Mouse (Mus musculus) retina, postnatal 7 days (tissue): Measurements from ENCODE around the gene Pitpnm3.
A peak's percentile ranks its signal among the peaks of the same experiment; 100 is the strongest.

Experiments used
- DNase-seq: peaks from one replicate; pipeline ENCODE4 v3.0.0-alpha.2; 2012; ENCODE audit warnings: low read depth, low spot score

Gene Pitpnm3

GRCm38 (mm10) chr11:72095994-72096393 lies 39.6 kb downstream of the Pitpnm3 start:
- DNase-seq: no peak

DNA sequence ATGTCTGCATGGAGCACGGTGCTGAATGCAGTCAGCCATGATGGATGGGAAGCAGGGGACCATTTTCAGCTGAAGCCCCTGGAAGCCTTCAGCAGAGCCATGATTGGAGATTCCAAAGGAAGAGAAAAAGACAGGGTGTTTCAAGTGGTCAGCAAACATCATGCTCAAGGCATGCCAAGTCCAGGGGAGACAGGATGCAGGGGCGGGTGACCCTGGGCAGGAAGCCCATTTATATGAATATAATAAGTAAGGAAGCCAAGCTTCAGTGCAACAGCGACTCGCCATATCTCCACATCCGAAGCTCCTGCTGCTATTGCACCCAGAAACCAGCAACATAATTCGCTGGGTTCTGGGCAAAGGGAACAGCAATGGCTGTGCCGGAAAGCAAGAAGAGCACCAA lies 41.1 kb downstream of the Pitpnm3 start:
- no peak for DNase-seq

DNA sequence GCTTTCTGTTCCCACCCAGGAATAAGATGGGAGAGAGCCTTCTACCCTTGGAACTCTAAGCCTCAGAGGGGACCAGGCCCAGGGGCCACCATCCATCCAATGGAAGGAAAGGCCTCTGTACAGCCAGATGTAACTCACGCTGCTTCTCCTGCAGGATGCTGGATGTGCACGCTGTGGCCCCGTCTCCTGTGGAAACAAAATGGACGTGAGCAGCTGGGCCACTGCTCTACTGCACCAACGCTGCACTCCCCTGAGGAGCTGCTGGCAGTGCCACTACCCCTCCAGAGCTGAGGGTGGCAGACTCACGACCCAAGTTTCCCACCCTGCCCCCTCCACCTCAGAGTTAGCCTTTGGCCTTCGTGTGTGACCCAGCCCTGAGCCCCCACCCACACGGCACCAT lies 43.2 kb downstream of the Pitpnm3 start:
- no peak for DNase-seq

- DNase-seq: peak; percentile 61
Observed at GRCm38 (mm10) chr11:72086251-72087046, 49.1 kb downstream of the Pitpnm3 start.

- no peak for DNase-seq
Observed at GRCm38 (mm10) chr11:72084337-72084736, 51.2 kb downstream of the Pitpnm3 start.

GRCm38 (mm10) chr11:72082601-72083000 lies 53.0 kb downstream of the Pitpnm3 start:
- no peak for DNase-seq

DNA sequence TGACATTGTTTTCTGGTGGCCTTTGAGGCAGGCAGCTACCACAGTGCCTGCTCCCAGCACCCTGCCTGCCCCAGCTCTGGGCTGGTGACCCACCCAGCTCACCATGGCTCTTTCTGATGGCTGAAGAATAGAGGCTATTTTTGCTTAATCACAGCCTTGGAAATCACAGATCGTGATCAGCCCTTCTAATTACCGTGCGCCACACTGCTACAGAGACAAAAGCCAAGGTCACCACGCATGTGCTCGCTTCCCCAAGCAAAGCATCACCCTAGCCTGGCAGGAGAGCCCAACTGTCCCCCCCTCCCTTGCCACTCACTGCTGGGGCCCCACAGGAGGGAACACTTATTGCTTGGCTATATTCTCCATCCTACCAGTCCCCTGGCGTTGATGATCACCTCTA lies 55.1 kb downstream of the Pitpnm3 start:
- DNase-seq: no peak

DNA sequence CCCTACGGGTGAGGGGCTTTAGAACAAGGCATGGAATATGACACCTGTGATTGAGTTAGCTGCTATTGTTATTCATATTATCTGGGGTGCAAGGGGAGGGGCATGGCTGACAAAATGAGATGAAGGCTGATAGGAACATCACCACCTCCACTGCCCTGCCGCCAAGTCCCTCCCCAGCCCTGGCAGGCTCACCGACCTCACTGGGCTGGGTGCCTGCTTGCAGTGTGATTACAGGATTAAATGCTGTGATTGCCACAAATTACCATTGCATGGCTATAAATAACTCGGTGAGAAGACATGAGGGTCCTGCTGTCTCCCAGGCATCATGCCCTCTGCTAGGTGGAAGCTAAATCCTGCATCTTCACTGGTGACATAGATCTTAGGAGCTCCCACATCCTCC lies 56.9 kb downstream of the Pitpnm3 start:
- DNase-seq: no peak

DNA sequence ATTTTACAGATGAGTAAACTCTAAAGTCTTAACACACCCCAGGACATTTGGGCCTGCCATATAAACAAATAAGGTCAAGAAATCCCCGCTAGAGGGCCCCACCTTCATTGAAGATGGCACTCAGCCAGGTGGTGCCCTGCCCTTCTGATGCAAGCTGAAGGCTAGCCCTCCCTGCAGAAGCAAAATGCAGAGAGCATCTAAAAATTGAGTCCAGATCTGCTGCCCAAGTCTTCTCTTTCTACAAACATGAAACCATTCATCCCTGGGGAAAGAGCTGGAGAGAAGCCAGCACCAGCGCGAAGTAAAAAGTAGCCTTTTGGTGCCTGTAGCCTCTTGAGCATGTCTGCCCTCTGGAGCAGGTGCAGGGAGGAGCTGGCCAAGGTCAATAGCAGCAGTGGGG lies 57.5 kb downstream of the Pitpnm3 start:
- DNase-seq: no peak

DNA sequence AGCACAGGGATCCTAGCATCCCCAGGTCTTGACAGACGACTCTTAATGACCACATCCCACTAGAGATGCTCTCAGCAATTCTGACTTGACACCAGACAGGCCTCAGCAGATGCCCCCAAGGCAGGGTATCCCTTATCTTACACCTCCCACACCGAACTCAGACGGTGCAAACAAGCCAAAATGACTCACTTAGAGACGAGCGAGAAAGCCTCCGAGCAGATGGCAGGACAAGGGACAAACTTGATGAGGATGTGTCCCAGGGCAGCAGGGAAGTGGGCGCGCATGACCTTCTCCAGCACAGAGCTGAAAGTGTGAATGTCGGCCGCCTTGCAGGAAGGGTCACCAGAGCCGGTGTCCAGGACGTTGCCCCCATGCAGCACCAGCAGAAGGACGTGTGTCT lies 61.3 kb downstream of the Pitpnm3 start:
- DNase-seq: no peak

DNA sequence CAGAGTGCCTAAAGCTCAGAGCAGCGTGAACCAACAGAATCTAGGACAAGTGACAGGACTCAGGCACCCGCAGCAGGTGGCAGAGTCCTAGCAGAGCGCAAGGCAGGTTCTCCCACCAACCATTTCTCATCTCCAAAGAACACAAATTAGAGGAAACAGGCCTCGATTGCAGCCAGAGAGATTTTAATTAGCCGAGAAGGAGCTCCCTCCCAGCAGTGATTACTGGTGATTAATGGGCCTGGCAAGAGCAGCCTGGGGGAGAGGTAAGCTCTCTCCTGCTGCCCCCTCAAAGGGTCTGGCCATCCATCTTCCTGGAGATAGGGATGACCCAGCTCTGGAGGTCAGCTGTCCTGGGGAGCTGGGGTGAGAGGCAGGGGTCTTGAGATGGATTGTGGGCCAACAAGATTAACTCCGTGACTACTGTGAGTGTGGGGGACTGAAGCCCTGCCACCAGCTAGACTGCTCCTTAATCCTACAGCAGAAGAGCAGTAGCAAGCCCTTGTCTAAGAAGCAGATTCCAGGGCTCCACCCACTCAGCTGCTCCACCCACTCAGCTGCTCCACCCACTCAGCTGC lies 63.2 kb downstream of the Pitpnm3 start:
- DNase-seq: peak; percentile 34

DNA sequence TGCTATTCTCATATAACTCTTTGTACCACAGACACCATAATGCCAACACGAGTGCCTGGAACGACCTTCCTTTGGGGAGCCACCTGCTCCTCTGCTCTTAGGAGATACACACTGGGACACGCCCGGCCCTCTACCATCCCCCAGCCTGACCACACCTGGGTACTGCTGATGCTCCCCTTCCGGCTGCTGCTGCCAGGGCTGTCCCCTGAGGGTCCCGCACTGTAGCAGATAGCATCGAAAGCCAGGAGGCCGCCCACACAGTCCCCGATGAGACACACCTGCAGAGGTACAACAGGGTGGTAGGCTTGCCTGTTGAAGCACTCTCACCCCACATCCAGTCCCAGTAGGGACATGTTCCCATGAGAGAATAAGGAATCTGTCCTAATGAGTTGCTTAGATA lies 64.8 kb downstream of the Pitpnm3 start:
- no peak for DNase-seq

- no peak for DNase-seq
Observed at GRCm38 (mm10) chr11:72068026-72068425, 67.6 kb downstream of the Pitpnm3 start.

DNA sequence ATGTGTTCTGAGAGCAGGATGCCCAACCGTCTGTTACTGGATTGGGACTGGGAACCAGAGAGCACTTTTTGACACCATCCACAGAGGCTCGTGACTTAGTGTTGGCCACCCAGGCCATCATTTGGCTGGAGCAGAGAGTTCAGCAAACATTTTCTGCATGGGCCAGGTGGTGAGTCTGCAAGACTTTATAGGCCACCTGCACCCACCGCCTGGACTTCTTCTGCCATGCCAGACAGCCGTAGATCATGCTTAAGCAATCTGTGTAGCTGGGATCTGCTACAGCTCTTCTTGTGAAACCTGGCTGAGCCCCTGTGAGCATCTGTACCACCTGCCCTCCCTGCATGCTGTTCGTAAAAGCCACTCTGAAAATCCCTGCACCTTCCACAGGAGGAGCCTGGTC lies 68.3 kb downstream of the Pitpnm3 start:
- no peak for DNase-seq

DNA sequence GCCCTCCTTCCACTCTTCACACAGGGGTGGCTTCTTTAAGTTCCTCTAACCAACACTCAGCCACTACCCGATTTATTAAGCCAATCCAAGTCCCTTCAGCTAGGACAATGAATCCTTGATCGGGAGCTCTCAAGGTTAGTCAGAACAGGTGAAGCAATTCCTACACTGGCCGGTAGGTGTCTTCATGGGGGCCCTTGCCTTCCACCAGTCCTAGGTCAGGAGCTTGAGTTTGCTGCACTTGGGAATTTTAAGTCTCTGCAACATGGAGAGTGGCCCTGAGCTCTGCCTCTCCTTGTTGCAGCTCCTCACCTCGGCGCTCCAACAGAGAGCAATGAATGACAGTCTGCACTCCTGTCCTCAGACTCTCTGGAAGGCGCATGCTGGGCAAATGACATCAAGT lies 69.2 kb downstream of the Pitpnm3 start:
- DNase-seq: peak; percentile 44

DNA sequence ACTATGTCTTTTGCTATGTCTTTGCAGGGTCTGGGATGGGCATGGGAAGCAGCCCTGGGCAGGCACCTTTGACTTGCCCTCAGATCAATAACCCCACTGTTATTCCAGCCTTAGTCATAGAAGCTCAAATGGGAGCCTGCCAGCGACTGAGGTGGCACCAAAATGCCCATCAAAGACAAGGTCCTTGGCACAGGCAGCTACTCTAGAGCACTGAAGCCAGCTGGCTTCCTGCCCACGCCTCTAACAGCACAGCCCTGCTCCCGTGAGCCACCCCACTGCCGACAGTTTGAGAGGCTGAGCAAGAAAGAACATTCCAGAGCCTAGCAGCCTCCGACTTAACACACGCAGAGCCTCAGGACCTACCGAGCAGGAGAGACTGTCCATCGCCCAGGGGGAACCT lies 70.5 kb downstream of the Pitpnm3 start:
- no peak for DNase-seq

DNA sequence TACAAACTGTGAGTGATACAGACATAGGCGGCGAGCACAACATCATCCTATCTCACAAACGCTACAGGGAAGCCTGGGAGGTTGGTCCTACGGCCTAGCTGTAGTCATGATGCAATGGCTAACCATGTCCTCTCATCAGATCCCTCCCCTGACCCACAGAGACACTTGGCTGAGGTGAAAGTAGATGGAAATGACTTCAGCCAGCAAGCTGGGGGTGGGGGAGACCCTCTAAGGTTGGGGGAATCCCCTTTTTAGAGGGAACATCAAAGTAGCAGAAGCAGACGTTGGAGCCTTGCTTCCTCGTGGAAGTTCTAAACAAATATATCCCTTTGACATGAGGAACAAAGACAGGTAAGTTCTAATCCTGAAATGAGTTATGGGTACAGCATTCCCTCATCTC lies 71.2 kb downstream of the Pitpnm3 start:
- DNase-seq: no peak

DNA sequence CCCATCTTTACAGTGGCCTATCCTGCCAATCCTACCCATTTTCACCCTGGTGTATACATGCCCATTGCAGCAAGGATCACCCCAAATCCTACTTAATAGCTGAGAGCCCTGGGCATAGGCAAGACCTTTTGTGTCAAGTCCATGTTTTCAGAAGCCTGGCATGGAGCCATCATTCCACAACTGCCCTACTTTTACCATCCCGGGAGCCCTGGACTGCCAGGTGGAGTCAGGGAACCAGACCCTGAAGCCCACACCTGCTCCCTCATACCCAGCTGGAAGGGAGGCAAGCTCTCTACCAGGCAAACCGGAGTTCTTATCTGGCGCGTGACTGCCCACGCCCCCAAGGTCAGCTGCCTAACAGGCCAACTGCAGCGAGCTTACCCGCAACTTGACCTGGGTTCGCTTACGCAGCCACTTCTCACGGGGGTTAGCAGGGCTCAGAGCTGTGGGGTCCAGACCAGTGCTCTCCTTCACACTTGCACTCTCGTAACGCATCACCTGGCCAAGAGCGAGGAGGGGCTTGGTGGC lies 74.4 kb downstream of the Pitpnm3 start:
- no peak for DNase-seq

- no peak for DNase-seq
Observed at GRCm38 (mm10) chr11:72060416-72060815, 75.2 kb downstream of the Pitpnm3 start.

DNA sequence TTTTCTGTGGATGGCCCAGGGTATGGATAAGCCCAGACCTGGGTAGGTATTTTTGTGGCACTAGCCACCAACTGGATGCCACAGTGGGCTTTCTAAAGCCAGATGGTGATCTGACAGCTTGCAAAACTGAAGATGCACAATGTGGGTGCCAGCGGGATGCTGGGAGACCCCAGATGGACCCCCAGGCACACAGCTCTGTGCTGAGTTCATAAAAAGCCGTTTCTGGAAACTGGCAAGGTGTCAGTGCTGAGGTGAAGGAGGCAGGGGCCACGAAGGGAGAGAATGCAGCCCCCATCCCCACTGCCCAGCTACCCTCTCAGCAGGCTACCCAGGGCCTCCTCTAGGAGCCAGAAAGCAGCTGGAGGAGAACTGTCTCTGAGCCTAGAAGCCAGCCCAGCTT lies 78.4 kb downstream of the Pitpnm3 start:
- DNase-seq: no peak

- DNase-seq: no peak
Observed at GRCm38 (mm10) chr11:72055176-72055575, 80.4 kb downstream of the Pitpnm3 start.

DNA sequence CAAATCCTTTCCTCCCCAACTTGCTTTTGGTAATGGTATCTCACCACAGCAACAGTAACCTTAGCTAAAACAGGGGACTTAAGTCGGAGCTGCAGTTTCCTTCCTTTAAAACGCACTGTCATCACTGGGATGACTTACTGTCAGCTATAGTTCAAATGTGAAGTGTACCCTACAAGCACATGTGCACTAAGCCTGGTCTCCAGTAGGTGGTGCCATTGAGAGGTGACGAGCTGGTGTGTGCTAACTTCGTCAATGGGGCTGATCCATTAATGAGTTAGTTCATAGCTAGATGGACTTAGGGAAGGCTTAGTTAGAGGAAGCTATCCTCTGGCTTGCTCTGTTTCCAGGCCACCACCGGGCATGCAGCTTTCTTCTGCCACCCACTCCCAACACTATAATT lies 82.9 kb downstream of the Pitpnm3 start:
- DNase-seq: peak; percentile 80

DNA sequence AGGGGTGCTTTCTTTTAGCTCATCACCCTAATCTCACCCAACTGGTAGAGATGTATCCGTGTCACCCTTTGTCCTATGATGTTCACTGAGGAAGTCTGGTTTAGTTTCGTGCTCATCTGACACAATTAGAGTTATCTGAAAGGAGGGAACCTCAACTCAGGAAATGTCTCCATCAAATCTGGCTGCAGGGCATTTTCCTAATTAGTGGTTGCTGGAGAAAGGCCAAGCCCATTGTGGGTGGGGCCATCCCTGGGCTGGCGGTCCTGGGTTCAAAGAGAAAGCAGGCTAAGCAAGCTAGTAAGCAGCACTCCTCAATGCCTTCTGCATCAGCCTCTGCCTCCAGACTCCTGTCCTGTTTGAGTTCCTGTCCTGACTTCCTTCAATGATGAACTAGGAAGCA lies 83.4 kb downstream of the Pitpnm3 start:
- no peak for DNase-seq
